Mouse (Mus musculus) myocyte (in vitro differentiated cells): ENCODE data around the gene Tdrd7.

Experiments used
- CEBPB ChIP-seq: IDR thresholded peaks from 2 replicates; pipeline ENCODE4 v1.6.1; 2011; ENCODE audit warnings: mild to moderate bottlenecking, moderate library complexity; ENCODE audit not compliant: poor library complexity, insufficient read depth, severe bottlenecking
- E2F4 ChIP-seq: IDR thresholded peaks from one replicate; pipeline ENCODE4 v1.6.1; 2011; ENCODE audit warnings: mild to moderate bottlenecking, control low read depth, moderate library complexity; ENCODE audit not compliant: insufficient read depth
- MAX ChIP-seq: IDR thresholded peaks from one replicate; pipeline ENCODE4 v1.6.1; 2011; ENCODE audit warnings: low read depth, mild to moderate bottlenecking, control low read depth
- MYOD1 ChIP-seq, 3 experiments: IDR thresholded peaks; one replicate each; pipeline ENCODE4 v1.6.1; 2011; ENCODE audit warnings: control low read depth in 2 of 3, low read depth in 2 of 3, mild to moderate bottlenecking in 2 of 3, moderate library complexity in 1 of 3; ENCODE audit not compliant: insufficient read length in 2 of 3, control insufficient read depth in 1 of 3
- MYOG ChIP-seq, 3 experiments: IDR thresholded peaks; one replicate each; pipeline ENCODE4 v1.6.1; 2011; ENCODE audit warnings: control low read depth in 2 of 3, low read depth in 2 of 3, mild to moderate bottlenecking in 2 of 3; ENCODE audit not compliant: insufficient read length in 2 of 3, control insufficient read depth in 1 of 3, insufficient read depth in 1 of 3
- POLR2A ChIP-seq: IDR thresholded peaks from one replicate; pipeline ENCODE4 v1.6.1; 2011; ENCODE audit warnings: low read depth, mild to moderate bottlenecking, control low read depth, moderate library complexity; ENCODE audit not compliant: insufficient read length
- POLR2AphosphoS2 ChIP-seq: IDR thresholded peaks from one replicate; pipeline ENCODE4 v1.6.1; 2011; ENCODE audit warnings: low read depth, control low read depth; ENCODE audit not compliant: insufficient read length
- SRF ChIP-seq: IDR thresholded peaks from one replicate; pipeline ENCODE4 v1.6.1; 2011; ENCODE audit warnings: low read depth; ENCODE audit not compliant: control insufficient read depth, insufficient read length
- TCF3 ChIP-seq: IDR thresholded peaks from one replicate; pipeline ENCODE4 v1.6.1; 2011; ENCODE audit warnings: low read depth, control low read depth; ENCODE audit not compliant: insufficient read length
- USF1 ChIP-seq: IDR thresholded peaks from one replicate; pipeline ENCODE4 v1.6.1; 2011; ENCODE audit warnings: low read depth, mild to moderate bottlenecking, control low read depth, moderate library complexity

GRCm38 (mm10) chr4:45967479-45968341 is 2.6 kb downstream of the Tdrd7 start:
- no peak for TF ChIP-seq POLR2A
- TF ChIP-seq POLR2AphosphoS2: no peak
- no peak for TF ChIP-seq MYOD1 (IDR thresholded peaks at IDR 0.05; ENCODE audit: control insufficient read depth in 1 of 3, insufficient read length in 2 of 3, low read depth in 2 of 3)
- no peak for TF ChIP-seq MYOG (IDR thresholded peaks at IDR 0.05; ENCODE audit: control insufficient read depth in 1 of 3, insufficient read depth in 1 of 3, insufficient read length in 2 of 3, low read depth in 2 of 3)
- no peak for TF ChIP-seq MAX
- no peak for TF ChIP-seq USF1
- TF ChIP-seq CEBPB: no peak
- no peak for TF ChIP-seq TCF3
- TF ChIP-seq SRF: no peak
- no peak for TF ChIP-seq E2F4
